15 mouse cellular contexts compared by ENCODE assay signal in the genomic region with DNA sequence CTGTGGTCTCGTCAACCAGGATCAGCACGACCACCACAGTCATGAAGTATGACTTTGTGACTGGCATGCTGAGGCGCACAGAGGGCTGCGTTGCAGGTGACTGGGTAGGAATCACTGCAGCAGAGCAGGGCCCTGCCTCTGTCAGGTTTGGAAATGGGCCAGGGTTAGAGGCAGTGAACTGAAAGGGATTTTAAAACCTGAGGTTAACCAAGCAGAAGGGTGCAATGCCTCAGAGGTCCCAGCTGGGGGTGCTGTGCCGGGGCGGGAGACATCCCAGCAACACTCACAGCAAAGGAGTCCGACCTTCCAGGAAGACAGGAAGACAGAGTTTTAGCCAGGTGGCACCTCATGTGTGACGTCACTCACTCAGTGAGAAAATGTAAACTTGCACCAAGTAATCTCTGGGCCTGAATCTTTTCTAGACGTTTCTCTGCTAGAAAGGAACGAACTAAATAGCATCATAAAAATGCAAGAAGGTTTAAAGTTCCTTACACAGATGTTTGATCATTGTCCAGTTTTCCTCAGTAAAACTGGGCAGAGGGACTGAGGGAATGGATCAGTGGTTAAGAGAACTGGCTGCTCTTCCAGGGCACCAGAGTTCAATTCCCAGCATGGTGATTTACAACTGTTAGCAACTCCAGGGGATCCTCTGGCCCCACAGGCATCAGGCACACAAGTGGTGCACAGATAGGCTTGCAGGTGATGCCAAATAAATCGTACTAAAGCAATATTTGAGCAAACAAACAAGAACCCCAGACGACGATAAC. TPM values are rescaled to one million over a fixed set of nuclear protein-coding genes. Genes with fewer than 3 reads are reported as not detected.
A peak's percentile ranks its signal among the peaks of the same experiment; 100 is the strongest.
DNase-seq lines count a peak whose midpoint lies in the region; ATAC-seq and TF ChIP-seq lines count a peak whose summit lies in the region.
"Had no signal": no experiment of that assay in that cellular context is flagged by ENCODE, and none has a peak within 500 bp of the region (broad histone marks: within the 10 kb centered on the region; RNA-seq: fewer than 3 reads in every experiment).

Gene Defb29, minus strand, starts transcription at position 155 of the 767 bp plus-strand sequence.

- no peak within 1 kb of the TSS for H3K4me2 ChIP-seq in midbrain, postnatal 0 days (ENCODE audit: low read depth, low read length, poor library complexity, severe bottlenecking)
- H3K4me2 ChIP-seq in midbrain, embryonic 11.5 days, result no peak within 1 kb of the TSS
- H3K4me2 ChIP-seq in kidney, postnatal 0 days (ENCODE audit: low read length), result no peak within 1 kb of the TSS

- no peak within 1 kb of the TSS for H3K9ac ChIP-seq in midbrain, postnatal 0 days (replicated peaks; ENCODE audit: low read length, poor library complexity, severe bottlenecking)
- no peak within 1 kb of the TSS for H3K9ac ChIP-seq in midbrain, embryonic 11.5 days (ENCODE audit: low read length)
- no peak within 1 kb of the TSS for H3K9ac ChIP-seq in kidney, postnatal 0 days (ENCODE audit: low read depth, low read length)

- no peaks in the 10 kb centered on the region for H3K4me1 ChIP-seq in midbrain, postnatal 0 days (ENCODE audit: insufficient read depth, low read length)
- H3K4me1 ChIP-seq in midbrain, embryonic 11.5 days (ENCODE audit: control insufficient read depth, insufficient read depth, low read length), result no peaks in the 10 kb centered on the region
- 0 out of 2 replicates have a peak, but pooled peaks cover 9% of the 10 kb centered on the region for H3K4me1 ChIP-seq in kidney, postnatal 0 days (replicated peaks; ENCODE audit: insufficient read depth, low read length)
- H3K4me1 ChIP-seq in heart, embryonic 10.5 days, result no peaks in the 10 kb centered on the region

- H3K4me3 ChIP-seq in midbrain, postnatal 0 days (ENCODE audit: low read depth, low read length), result no peak within 1 kb of the TSS
- H3K4me3 ChIP-seq in midbrain, embryonic 11.5 days (ENCODE audit: low read depth, low read length), result no peak within 1 kb of the TSS
- H3K4me3 ChIP-seq in kidney, postnatal 0 days (replicated peaks; ENCODE audit: low read depth, low read length), result no peak within 1 kb of the TSS
- no peak within 1 kb of the TSS for H3K4me3 ChIP-seq in heart, embryonic 10.5 days

- H3K36me3 ChIP-seq in midbrain, postnatal 0 days (ENCODE audit: insufficient read depth, low read length), result no peaks in the 10 kb centered on the region
- H3K36me3 ChIP-seq in midbrain, embryonic 11.5 days (ENCODE audit: control insufficient read depth, insufficient read depth, low read length), result no peaks in the 10 kb centered on the region
- no peaks in the 10 kb centered on the region for H3K36me3 ChIP-seq in kidney, postnatal 0 days (ENCODE audit: insufficient read depth, low read length)
- H3K36me3 ChIP-seq in heart, embryonic 10.5 days, result no peaks in the 10 kb centered on the region
- H3K36me3 ChIP-seq: G1E had no signal

- H3K27ac ChIP-seq in midbrain, postnatal 0 days (ENCODE audit: low read depth, low read length), result no peak within 1 kb of the TSS
- H3K27ac ChIP-seq in midbrain, embryonic 11.5 days (ENCODE audit: low read depth, low read length), result no peak within 1 kb of the TSS
- 0 out of 2 replicates have a peak within 1 kb of the TSS, but pooled peaks have one; percentile 19 for H3K27ac ChIP-seq in kidney, postnatal 0 days
- no peak within 1 kb of the TSS for H3K27ac ChIP-seq in heart, embryonic 10.5 days

- peak; percentile 23 for TF ChIP-seq CTCF in midbrain, postnatal 0 days (IDR thresholded peaks at IDR 0.05)
- peak; percentile 65 for TF ChIP-seq CTCF in kidney, postnatal 0 days (IDR thresholded peaks at IDR 0.05; ENCODE audit: low read depth)

- H3K9me3 ChIP-seq in midbrain, postnatal 0 days (ENCODE audit: low read length), result no peaks in the 10 kb centered on the region
- H3K9me3 ChIP-seq in midbrain, embryonic 11.5 days (ENCODE audit: control insufficient read depth, low read length), result no peaks in the 10 kb centered on the region; the same call in 1 of the 2 replicates
- H3K9me3 ChIP-seq in kidney, postnatal 0 days (replicated peaks; ENCODE audit: low read length), result no peaks in the 10 kb centered on the region
- H3K9me3 ChIP-seq in heart, embryonic 10.5 days, result no peaks in the 10 kb centered on the region

- 60% methylated on average over 13 of the region's 13 CpGs for WGBS in midbrain, postnatal 0 days
- WGBS in midbrain, embryonic 11.5 days, result 61% methylated on average over 13 of the region's 13 CpGs
- 22% methylated on average over 13 of the region's 13 CpGs for WGBS in kidney, postnatal 0 days
- WGBS in heart, embryonic 10.5 days, result 56% methylated on average over 13 of the region's 13 CpGs

- no peak for DNase-seq in midbrain, postnatal 0 days (ENCODE audit: low spot score)
- no peak for DNase-seq in midbrain, embryonic 11.5 days (ENCODE audit: low spot score, missing footprints)
- peak; percentile 29 for DNase-seq in WW6 (ENCODE audit: low read depth, low spot score)
- peak; percentile 47 for DNase-seq in kidney, postnatal 0 days (ENCODE audit: low spot score)
- no peak for DNase-seq in heart, embryonic 10.5 days (ENCODE audit: low spot score)
- no peak for DNase-seq in lung, adult 18-20 months
- DNase-seq: adrenal gland, adult 2 months; heart, adult 18-20 months; heart, postnatal 36 days had no signal

- H3K27me3 ChIP-seq in midbrain, postnatal 0 days (ENCODE audit: insufficient read depth, low read length), result no peaks in the 10 kb centered on the region
- no peaks in the 10 kb centered on the region for H3K27me3 ChIP-seq in midbrain, embryonic 11.5 days (ENCODE audit: control insufficient read depth, insufficient read depth, low read length)
- no peaks in the 10 kb centered on the region for H3K27me3 ChIP-seq in kidney, postnatal 0 days (ENCODE audit: insufficient read depth, low read length)
- H3K27me3 ChIP-seq in heart, embryonic 10.5 days (ENCODE audit: insufficient read depth, poor library complexity, severe bottlenecking), result 0 out of 2 replicates have a peak, but pooled peaks cover 3% of the 10 kb centered on the region

- ATAC-seq in midbrain, postnatal 0 days (ENCODE audit: low FRiP score), result no peak
- ATAC-seq in midbrain, embryonic 11.5 days (ENCODE audit: low FRiP score), result no peak
- ATAC-seq in kidney, postnatal 0 days (replicated peaks; ENCODE audit: low FRiP score, low read depth), result peak; percentile 64
- ATAC-seq in megakaryocyte, adult 5-6 weeks (ENCODE audit: poor library complexity, severe bottlenecking), result no peak

RNA-seq across cellular contexts. Expression of gene Defb29, which starts in this region (rescaled TPM):
- total RNA-seq in midbrain, postnatal 0 days (2014; rRNA removed), result not detected in 2 replicates
- polyA plus RNA-seq in midbrain, postnatal 0 days (2015; fragmentation: Nextera tagmentation; extraction: Ambion mirVana), result not detected in 2 replicates
- polyA plus RNA-seq in midbrain, embryonic 11.5 days (2014; fragmentation: Nextera tagmentation; extraction: Ambion mirVana), result not detected in 2 replicates
- polyA plus RNA-seq in kidney, postnatal 0 days (2015; fragmentation: Nextera tagmentation; extraction: Ambion mirVana), result 48.4 and 64.8 TPM in 2 replicates
- total RNA-seq in megakaryocyte, adult 5-6 weeks (2015), result not detected in 2 replicates
- not detected in 2 replicates for total RNA-seq in megakaryocyte, adult 5-6 weeks (2017)
- polyA plus RNA-seq in heart, embryonic 10.5 days (2016; fragmentation: Nextera tagmentation; extraction: Ambion mirVana), result not detected in 2 replicates
- total RNA-seq: adrenal gland, adult 2 months; G1E; heart, adult 18-20 months; heart, postnatal 36 days; left cerebral cortex, adult 8-10 months had no signal
- polyA plus RNA-seq: adrenal gland, adult 2 months; cortical plate, adult 2 months; G1E; large intestine, adult 2 months; liver, embryonic 16.5 days had no signal

Comparison
In these comparisons a context has a peak if more than half of its experiments do, and no peak if none do; other contexts are left out.
1. RNA of gene Defb29 (polyA plus RNA-seq): 48.4 to 64.8 TPM in kidney, postnatal 0 days; not detected in midbrain, postnatal 0 days, not detected in midbrain, embryonic 11.5 days and not detected in heart, embryonic 10.5 days; every median in the first group is over 10 times any median in the second.
2. DNase-seq: peak in WW6 (single experiment) and kidney, postnatal 0 days (single experiment); none in midbrain, postnatal 0 days (single experiment), midbrain, embryonic 11.5 days (single experiment), heart, embryonic 10.5 days (single experiment) and lung, adult 18-20 months (0 of 2).